Mouse (Mus musculus): Measurements from ENCODE around the gene Fam71e2.

Fam71e2 gene

GRCm38 (mm10) chr7:4777851-4778637, 6.9 kb upstream of the Fam71e2 start:
- DNase-seq (ENCODE audit: low spot score) = no peak

- peak; percentile 70 for DNase-seq (ENCODE audit: low spot score)
Measured at GRCm38 (mm10) chr7:4776861-4777830, 6.0 kb upstream of the Fam71e2 start.

GRCm38 (mm10) chr7:4776131-4776530, 5.0 kb upstream of the Fam71e2 start:
- no peak for DNase-seq (ENCODE audit: low spot score)

- DNase-seq (ENCODE audit: low spot score) = no peak
Measured at GRCm38 (mm10) chr7:4764946-4765710, 6.0 kb downstream of the Fam71e2 start.

GRCm38 (mm10) chr7:4759670-4760069, 11.4 kb downstream of the Fam71e2 start:
- no peak for DNase-seq (ENCODE audit: low spot score)

- peak; percentile 92 for DNase-seq (ENCODE audit: low spot score)
Measured at GRCm38 (mm10) chr7:4752821-4753570, 18.1 kb downstream of the Fam71e2 start, which contains the start of gene Cox6b2. Gene Cox6b2, minus strand, starts transcription at chr7:4753094.

GRCm38 (mm10) chr7:4751971-4752820, 18.9 kb downstream of the Fam71e2 start:
- peak; percentile 80 for DNase-seq (ENCODE audit: low spot score)

GRCm38 (mm10) chr7:4749169-4749568, 21.9 kb downstream of the Fam71e2 start:
- DNase-seq (ENCODE audit: low spot score) = no peak

GRCm38 (mm10) chr7:4748321-4748720, 22.8 kb downstream of the Fam71e2 start:
- DNase-seq (ENCODE audit: low spot score) = no peak

GRCm38 (mm10) chr7:4747156-4747899, 23.8 kb downstream of the Fam71e2 start:
- no peak for DNase-seq (ENCODE audit: low spot score)

GRCm38 (mm10) chr7:4746326-4746980, 24.6 kb downstream of the Fam71e2 start:
- DNase-seq (ENCODE audit: low spot score) = no peak

- no peak for DNase-seq (ENCODE audit: low spot score)
Measured at GRCm38 (mm10) chr7:4744886-4745285, 26.2 kb downstream of the Fam71e2 start.

- DNase-seq (ENCODE audit: low spot score) = peak; percentile 20
Measured at GRCm38 (mm10) chr7:4743354-4743753, 27.7 kb downstream of the Fam71e2 start.

GRCm38 (mm10) chr7:4742482-4742819, 28.7 kb downstream of the Fam71e2 start:
- DNase-seq (ENCODE audit: low spot score) = peak; percentile 9

- DNase-seq (ENCODE audit: low spot score) = peak; percentile 9
Measured at GRCm38 (mm10) chr7:4741672-4742481, 29.2 kb downstream of the Fam71e2 start.

- peak; percentile 32 for DNase-seq (ENCODE audit: low spot score)
Measured at GRCm38 (mm10) chr7:4741151-4741550, 30.0 kb downstream of the Fam71e2 start.

GRCm38 (mm10) chr7:4740309-4740727, 30.8 kb downstream of the Fam71e2 start:
- DNase-seq (ENCODE audit: low spot score) = no peak
